Mouse (Mus musculus): ENCODE measurements around the gene Fam221b.

The Fam221b gene

GRCm38 (mm10) chr4:43620146-43620778 is 48.7 kb downstream of the Fam221b start:
- DNase-seq (ENCODE audit: low spot score in 2 of 2), result peak in 1 of 2 experiments; percentile 18

GRCm38 (mm10) chr4:43613060-43613730 is 55.8 kb downstream of the Fam221b start:
- peak in 1 of 2 experiments; percentile 15 for DNase-seq (ENCODE audit: low spot score in 2 of 2)

GRCm38 (mm10) chr4:43612534-43612933 is 56.4 kb downstream of the Fam221b start:
- DNase-seq (ENCODE audit: low spot score in 2 of 2), result peak in 1 of 2 experiments; percentile 8

All from right cerebral cortex, postnatal 10 days (tissue).